Mouse (Mus musculus): ENCODE results near the gene Slc22a20.

GRCm38 (mm10) chr19:6028991-6029390, 43.0 kb upstream of the Slc22a20 start:
- no peak for TF ChIP-seq CTCF (IDR thresholded peaks at IDR 0.05; ENCODE audit: control insufficient read depth, insufficient read depth, low read length)
- TF ChIP-seq POLR2A (IDR thresholded peaks at IDR 0.05; ENCODE audit: borderline replicate concordance, control insufficient read depth, low read depth, low read length), result no peak
